Mouse (Mus musculus): ENCODE results near the gene Pdlim3.

Pdlim3 gene

DNA sequence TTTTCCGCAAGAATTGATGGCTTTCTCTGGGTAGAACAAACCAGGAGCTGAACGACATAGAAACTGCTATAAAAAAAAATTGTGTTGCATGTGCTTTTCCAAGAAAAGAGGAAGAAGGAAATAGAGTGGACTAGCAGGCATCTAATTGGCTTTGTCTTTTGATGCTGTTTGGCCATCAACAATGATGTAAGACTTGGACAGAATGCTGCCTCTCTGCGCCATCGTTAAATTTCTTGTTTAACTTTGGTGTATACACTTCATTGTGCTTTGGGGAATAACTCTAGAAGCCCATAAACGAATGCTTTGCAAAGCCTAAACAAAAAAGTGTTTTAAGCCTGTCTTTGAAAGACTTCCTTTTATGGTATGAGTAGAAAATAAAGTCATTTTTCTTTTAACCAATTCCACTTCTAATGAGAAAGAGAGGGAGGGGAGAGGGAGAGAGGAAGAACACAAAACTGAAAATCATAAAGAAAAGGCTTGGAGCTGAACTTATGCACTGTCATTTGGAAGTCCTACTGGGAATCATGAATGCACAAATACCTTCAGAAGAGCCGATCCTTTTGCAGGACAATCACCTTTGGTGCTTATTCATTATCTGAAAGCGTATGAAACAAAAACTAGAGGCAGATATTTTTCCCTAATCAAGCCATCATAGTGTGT is 20.5 kb downstream of the Pdlim3 start:
- DNase-seq (ENCODE audit: low spot score in 2 of 2) = no peak

DNA sequence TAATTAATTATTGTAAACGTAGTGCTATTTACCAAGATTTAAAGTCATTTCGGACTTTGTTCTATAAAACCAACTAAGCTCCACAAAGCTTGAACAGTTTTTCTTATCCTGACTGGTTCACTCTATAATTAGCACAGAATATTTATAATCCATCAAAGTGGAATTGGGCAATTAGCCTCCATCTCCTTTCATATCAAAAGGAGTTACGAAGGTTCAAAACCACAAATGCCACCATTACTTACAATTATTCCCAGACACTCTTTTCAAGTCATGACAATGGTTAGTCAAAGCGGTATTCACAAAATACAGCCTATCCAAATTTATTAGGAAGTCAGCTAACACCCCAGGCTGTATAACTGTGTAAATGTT is 21.0 kb downstream of the Pdlim3 start:
- DNase-seq (ENCODE audit: low spot score in 2 of 2) = no peak

DNA sequence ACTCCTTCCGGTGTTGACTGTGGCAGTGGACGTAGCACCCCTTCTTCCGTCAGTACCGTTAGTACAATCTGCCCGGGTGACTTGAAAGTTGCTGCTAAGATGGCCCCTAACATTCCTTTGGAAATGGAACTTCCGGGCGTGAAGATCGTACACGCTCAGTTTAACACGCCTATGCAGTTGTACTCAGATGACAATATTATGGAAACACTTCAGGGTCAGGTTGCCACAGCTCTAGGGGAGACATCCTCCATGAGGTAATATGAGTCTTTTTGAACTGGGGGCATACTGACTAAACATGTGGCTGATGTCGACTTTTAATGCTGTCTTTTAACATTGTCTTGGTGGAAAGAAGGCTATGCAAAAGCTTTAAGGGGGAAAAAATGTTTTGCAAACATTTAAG is 28.4 kb downstream of the Pdlim3 start:
- DNase-seq (ENCODE audit: low spot score in 2 of 2) = no peak

- DNase-seq (ENCODE audit: low spot score in 2 of 2) = no peak
These were observed 31.2 kb downstream of the Pdlim3 start for GRCm38 (mm10) chr8:45916496-45916895.

DNA sequence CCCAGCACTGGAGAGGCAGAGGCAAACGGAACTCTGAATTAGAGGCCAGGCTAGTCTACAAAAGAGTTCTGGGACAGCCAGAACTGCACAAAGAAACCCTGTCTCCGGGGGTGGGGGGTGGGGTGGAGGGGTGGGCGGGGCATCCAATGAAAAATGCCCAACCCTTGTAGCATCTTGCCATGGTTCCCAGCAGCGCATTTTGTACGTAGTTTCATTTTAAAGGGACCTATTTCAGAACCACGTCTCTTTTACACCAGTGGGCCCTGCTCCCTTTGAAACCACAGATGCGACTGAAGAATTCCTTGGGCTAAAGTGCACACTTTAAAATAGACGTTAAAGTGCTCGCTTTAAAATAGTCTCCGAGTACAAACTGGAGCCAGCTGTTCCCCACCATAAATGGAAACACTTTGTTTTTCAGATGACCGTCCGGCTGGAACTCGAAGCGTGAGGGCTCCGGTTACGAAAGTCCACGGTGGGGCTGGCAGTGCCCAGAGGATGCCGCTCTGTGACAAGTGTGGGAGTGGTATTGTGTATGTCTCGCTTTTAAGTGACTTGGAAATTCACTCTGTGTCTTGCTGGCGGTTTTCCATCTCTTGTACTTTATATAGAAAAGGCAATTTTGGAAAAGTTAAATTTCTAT is 31.9 kb downstream of the Pdlim3 start:
- no peak for DNase-seq (ENCODE audit: low spot score in 2 of 2)

DNA sequence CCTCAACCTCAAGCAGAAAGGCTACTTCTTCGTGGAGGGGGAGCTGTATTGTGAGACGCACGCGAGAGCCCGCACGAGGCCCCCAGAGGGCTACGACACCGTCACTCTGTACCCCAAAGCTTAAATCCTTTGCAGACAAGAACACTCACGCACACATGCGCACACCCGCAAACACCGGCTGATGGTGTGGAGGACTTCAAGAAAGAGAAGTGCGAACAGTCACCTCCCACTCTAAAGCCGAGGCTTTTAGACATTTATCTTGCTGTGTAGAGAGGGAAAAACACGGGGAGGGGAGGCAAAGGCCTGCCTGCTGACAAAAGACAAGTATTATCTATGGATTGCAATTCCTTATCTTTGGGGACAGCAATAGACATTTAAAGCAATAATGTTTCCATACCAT is 33.6 kb downstream of the Pdlim3 start:
- no peak for DNase-seq (ENCODE audit: low spot score in 2 of 2)

DNA sequence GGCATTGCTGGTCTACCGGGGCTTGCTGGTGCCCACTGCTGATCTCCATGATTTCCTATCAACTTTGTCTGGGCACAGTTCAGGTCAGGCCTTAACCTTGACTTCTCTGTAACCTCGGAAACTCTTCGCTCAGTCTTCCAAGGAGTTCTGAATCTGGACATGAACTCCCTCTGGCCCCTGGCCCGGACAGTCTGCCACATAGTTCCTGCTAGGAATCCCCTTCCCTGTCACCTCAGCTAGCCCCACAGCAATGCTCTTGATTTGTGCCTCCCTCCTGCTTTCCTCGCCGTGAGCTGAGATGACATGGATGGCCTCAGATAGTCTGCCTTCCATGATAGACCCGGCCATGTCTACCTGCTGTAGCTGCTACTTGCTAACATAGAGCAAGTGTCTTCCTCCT is 35.1 kb downstream of the Pdlim3 start:
- no peak for DNase-seq (ENCODE audit: low spot score in 2 of 2)

GRCm38 (mm10) chr8:45922116-45922515 is 36.9 kb downstream of the Pdlim3 start:
- no peak for DNase-seq (ENCODE audit: low spot score in 2 of 2)

- peak; percentile 78 to 87 for DNase-seq (ENCODE audit: low spot score in 2 of 2)
These were observed 49.3 kb downstream of the Pdlim3 start, which contains the start of gene Ccdc110 for GRCm38 (mm10) chr8:45934582-45935014. Gene Ccdc110 (plus strand): TSS chr8:45934619.

DNA sequence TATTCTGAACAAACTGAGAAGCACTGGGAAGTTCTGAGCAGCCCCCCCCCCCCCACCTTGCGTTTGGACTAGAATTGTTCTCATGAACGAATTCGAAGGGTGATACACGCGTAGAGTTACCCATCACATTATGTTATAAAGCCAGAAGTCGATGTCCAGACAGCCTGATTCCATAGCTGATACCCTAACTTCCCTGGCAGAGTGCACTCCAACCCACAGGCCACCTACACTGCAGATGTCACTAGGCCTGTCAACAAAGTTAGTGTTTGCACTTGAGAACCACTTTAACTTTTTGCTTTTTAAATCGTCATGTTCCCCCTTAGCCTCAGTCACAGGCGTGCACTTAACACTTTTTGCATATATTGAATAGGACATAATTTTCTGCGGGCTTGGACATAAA is 51.7 kb downstream of the Pdlim3 start:
- no peak for DNase-seq (ENCODE audit: low spot score in 2 of 2)

GRCm38 (mm10) chr8:45946283-45946682 is 61.0 kb downstream of the Pdlim3 start:
- no peak for DNase-seq (ENCODE audit: low spot score in 2 of 2)

- DNase-seq (ENCODE audit: low spot score in 2 of 2) = no peak
These were observed 65.4 kb downstream of the Pdlim3 start for GRCm38 (mm10) chr8:45950622-45951021.

Data from spleen, postnatal 14 days (tissue).